Mouse (Mus musculus): Measurements from ENCODE around the gene Galnt13.
"Not testable (repeated sequence)": the region's sequence is repeated elsewhere in the genome, so short reads cannot be mapped to it uniquely, and the experiment has no call there.

The Galnt13 gene

DNA sequence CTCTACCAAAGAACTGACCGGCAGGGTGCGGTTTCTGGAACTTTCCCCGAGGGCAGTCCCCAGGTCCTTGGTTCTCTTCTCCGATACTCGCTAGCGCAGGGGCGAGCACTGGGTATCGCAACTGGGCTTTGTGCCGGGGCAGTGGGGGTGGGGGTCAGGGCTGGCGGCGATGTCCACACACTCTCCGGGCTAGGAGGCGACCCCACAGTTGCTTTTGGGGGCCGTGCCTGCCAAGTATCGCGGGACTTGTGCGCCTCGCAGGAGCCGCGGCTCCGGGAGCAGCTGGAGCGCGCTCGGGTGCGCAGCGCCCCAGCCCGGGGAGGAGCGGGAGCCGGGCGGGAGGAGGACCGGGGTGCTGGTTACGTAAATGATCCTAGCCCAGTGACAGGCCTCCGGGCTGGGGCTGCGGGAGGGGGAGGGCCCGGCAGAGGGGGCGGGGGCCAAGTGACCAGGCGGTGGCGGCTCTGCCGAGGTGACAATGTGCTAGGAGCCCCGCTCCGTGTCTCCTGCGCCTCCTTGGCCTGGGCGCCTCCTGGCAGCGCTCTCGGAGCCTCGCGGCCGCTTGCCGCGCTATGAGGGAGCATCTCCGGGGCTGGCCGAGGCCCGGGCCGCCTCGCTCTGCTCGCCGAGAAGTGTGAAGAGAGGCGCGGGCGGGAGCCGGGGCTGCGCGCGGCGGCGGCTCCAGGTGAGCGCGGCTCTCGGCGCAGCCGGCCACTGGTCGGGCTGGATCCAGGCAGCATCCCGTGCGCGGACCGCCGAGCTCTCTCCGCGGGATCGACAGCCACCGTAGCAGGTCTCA, at the start of gene Galnt13:
TSS of gene Galnt13 (plus strand) at position 381 of the 799 bp plus-strand sequence.
- DNase-seq (ENCODE audit: low read depth, low spot score), result peak; percentile 79

DNA sequence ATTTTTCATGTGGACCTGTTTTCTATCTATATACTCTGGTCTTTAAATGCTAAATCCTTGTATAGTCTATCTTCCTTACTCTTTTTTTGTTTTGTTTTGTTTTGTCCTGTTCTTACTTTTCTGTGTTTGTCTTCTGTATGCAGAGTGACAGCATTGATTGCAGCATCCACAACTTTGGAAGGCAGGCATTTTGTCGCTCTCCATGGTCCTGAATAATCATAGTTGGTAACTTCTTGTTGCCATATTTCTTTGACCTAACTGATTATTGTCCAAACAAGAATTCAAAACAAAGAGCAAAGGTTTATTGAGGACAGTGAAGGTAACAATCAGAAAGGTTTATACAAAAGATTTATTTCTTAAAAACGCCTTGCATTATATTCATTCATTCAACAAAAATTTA, 5.1 kb upstream of the Galnt13 start:
- DNase-seq (ENCODE audit: low read depth, low spot score), result peak; percentile 34

DNA sequence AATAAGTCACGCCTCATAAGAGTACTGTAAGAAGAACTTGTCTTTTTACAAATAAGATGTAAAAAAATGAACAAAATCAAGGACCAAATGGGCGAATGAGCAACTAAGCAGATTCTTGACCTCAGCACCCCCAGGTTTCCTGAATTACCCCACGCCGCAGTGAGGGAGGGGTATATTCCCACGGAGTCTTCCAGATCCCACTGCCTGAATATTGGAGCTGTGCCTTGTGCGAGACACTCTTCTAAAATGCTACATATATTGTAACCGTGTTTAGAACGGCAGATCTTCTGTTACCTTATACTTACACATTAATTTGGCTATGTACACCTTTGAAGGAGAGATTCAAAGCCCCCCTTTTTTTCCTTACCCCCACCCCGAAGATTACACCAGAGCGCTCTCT, 737 bp upstream of the Galnt13 start:
- no peak for DNase-seq (ENCODE audit: low read depth, low spot score)

DNA sequence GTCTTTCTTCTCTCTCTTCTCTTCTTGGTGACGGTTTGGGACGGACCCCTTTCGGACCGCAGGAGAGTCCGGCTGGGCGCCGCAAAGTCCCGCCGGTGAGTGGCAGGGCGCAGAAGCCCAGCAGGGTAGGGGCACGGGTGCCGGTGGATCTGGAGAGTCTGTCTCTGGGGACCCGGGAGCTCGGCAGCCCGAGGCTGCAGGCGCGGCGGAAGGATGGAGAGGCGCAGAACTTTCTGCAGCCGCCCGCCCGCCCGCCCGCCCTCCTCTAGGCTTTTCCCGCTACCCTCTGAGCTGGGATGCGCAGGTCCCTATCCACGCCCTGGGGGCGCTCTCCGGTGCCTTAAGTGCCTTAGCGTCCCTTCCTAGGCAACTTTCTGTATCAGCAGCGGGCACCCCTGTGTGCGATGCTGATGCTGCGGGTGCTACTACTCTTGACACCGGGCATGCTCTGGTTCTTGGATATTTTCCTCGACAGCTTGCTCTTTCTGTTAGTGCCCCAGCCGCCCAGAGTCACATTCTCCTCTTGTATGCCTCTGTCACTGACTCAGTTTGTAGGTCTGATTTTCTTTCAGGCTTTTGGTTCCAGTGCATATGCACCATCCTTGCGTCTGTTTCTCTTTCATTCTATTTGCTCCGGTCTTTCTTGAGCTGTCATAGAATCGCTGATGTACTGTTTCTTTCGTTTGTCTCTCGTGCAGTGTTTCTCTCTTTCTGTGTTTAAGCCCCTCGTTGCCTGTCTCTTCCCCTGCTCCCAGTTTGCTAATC, 801 bp downstream of the Galnt13 start:
- peak; percentile 65 for DNase-seq (ENCODE audit: low read depth, low spot score)

DNA sequence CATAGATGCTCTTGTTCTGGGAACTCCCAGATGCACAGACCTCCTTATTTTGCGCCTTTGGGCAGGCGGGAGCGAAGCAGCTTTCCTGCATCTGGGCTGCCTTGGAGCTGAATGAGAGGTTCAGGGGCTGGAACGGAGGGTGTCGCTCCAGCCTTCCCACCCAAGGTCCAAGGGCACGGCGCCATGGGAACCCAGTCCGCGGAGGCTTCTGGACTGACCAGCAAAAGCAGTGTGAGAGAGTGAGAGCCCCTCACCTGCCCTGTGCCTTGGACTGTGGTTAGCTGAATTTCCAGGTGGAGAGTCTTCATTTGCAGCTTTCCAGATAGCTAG, 1.3 kb downstream of the Galnt13 start:
- no peak for DNase-seq (ENCODE audit: low read depth, low spot score)

DNA sequence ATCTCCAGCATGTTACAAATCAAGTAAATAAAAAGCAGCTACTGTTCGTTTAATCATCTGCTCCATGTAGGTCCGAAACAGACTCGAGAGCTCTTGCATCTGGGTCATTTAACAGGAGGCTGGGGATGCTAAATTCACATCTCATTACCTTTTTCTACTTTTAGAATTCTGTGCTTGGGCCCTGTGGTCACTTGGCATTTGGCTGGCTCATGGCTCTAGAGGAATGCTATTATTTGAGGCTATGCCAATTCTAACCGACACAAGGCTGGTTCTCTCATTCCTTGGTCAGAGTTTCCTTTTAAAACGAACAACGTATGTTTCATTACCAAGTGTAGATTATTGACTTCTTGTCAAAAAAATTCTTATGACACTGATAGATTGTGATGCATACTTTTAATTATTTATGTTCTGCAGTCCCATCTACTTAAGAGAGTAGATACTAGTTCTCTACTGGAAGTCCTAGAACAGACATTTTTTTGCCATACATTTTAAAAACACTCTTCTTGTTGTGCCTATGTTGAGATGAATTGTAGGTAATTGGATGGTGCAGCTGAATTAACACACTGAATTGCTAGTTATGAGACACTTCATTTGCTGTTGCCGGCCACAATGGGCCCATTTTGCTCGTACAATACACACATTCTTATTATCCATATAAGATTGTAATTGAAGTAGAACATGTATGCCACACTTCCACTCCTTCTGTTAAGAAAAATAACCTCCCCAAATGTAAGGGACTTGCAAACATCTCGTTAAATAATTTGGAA, 6.8 kb downstream of the Galnt13 start:
- DNase-seq (ENCODE audit: low read depth, low spot score), result no peak

DNA sequence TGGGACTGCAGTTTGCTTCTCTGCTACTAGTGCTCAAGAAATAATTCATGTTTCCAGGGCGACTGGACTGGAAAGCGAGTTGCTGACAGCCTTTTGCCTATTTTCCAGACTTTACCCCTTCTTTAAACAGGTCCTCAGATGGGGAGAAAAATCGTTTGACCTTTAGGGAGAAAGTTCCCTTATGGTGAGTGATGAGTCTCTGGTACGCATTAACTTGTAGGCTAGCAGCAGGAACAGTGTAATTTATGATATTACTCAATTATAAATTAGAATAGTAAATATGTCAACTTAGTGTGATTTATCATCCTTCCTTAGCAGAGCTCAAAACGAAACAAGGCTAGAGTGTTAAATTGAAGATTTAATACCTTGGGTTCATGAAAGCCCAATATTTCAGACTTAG, 47.3 kb downstream of the Galnt13 start:
- DNase-seq (ENCODE audit: low read depth, low spot score), result no peak

DNA sequence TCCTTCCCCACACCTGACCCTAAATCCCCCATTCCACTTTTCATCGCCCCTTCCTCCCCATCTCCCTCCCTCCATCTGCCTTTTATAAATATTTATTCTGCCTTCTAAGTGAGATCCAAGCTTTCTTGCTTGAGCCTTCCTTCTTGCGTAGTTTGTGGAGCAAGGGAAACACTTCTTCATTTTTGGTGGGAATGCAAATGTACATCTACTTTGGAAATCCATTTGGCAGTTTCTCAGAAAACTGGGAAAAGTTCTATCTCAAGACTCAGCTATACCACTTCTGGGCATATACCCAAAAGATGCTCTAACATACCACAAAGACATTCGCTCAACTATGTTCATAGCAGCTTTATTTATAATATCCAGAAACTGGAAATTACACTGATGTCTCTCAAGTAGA, 86.9 kb downstream of the Galnt13 start:
- DNase-seq (ENCODE audit: low read depth, low spot score), result no peak

DNA sequence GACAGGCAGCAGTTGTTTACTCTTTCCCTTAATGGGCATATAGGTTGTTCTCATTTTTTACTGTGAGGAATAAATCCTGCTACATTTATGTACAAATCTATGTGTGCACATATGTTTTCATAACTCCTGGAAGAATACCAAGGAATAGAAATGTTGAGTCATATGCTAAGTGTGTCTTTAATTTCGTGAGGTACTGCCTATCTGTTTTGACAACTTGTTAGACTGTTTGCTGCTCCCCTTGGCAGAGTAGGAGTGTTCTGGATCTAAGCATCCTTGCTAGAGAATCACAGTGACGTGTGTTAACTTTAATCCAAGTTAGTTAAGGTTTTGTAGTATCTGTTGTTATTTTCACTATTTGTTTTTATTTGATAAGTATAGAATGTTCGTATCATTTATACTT, 91.0 kb downstream of the Galnt13 start:
- no peak for DNase-seq (ENCODE audit: low read depth, low spot score)

DNA sequence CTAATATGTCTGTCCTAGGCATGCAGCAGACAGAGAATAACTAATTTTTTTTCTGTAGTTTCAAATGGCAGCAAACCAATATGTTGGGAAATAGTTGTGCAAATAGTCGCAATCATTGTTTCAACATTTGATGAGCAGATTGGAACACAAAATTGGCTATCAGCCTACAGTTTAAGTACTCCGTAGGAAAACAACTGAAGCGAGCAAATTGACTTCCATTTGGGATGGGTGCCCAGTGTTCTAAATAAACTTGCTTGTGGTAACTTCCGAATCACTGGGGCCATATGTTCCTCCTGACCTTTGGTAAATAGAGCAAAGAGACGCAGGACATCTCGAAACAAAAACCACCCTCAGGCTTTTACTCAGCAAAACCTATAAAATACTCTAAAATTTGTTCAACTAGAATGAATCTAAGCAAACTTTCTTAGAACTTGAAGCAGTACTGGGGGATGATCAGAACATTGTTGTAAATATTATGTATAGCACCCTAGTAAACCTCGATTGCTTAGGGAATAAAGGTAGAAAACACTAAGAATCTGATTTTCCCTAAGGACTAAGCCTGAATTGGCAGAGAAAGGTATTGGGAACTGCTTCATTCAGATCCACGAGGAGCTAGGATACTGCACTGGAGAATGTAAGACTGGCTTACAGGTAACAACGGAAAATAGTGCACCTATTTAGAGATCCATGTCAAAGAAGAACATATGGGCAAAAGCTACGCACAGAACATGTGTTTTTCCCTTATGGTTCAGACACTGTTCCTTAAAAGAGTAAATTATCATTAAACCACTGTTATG, 122.4 kb downstream of the Galnt13 start:
- no peak for DNase-seq (ENCODE audit: low read depth, low spot score)

DNA sequence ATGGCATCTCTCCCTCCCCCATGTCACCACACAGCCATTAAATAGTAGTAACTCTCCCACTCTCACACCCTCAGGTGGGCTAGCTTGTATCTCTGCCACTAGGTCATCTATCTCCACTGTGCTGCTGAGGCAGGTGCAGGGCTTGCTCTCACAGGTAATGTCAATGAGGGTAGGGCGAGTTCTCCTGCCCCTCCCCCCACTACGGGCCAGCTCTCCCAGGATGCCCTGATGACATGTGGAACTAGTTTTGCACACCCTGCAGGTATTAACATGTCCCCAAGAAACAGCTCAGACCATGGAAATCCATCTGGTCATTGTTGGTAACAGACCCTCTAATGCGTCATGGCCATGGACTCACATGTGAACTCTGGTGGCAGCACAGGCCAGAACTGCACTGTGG, 129.0 kb downstream of the Galnt13 start:
- no peak for DNase-seq (ENCODE audit: low read depth, low spot score)

DNA sequence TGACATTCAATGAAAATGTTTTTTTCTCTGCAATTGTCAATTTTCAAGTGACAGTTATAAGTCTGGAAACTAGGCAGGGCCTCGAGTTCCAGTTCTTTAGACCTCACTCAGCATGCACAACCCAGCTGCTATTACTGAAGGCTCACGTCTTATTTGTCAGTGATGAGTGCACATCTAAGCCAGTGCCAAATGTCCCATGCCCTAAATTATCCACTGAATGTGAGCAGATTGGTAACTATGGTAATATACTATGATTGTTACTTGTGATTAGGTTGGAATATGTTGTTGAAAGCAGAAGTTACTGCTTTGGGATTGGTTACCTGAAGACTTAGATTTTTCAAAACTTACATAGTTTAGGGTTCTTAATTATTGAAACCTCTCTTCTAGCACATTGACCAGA, 131.1 kb downstream of the Galnt13 start:
- no peak for DNase-seq (ENCODE audit: low read depth, low spot score)

DNA sequence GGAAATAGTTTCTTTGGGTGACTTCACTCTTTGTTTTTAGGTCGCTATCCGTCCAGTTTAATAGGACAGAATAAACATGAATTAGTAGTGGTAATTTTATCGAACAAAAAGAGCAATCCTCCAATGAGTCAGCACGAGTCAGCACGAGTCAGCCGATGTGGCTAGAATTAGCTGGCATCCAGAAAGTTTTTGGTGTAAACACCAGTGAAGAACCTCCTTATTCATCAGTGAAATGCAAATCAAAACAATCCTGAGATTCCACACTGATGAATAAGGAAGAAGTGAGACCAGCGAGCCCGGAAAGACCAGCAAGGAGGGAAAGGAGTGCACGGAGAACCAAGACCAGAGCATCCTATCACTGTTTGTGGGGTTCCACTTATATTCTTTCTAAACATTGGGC, 131.5 kb downstream of the Galnt13 start:
- DNase-seq (ENCODE audit: low read depth, low spot score), result no peak

DNA sequence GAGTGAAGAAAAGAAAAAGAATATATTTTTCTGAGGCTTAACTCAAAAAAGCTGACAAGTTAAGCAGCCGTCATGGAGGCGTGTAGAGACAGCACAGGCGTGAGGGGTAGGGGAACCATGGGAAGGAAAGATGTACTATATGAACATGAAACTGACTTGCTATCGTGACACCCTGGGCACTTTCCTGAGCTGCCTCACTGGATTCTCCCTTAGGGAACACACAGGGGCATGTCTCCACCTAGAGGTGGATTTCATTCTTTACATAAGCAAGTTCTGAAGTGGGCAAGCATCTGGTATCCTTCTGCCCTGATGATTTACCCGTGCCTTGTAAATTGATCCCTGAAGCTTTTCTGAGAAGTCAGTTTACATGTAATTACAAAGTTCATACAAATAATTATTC, 277.7 kb downstream of the Galnt13 start:
- not testable (repeated sequence) for DNase-seq (ENCODE audit: low read depth, low spot score)

DNA sequence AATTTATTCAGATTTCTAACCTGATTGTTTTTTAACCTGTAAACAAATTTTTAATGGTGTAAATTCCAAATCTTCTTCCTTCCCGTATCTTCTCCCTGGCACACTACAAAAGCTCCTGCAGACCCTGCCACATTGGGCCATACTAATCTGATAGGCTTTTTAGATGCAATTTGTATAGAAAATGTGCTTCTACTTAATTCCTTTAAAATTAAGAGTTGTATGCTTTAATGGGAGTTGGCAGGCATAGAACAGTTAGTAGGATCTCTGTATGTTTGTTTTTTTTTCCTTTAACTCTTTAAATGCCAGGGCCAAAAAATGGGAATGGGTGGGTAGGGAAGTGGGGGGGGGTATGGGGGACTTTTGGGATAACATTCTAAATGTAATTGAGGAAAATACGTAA, 315.1 kb downstream of the Galnt13 start:
- no peak for DNase-seq (ENCODE audit: low read depth, low spot score)

DNA sequence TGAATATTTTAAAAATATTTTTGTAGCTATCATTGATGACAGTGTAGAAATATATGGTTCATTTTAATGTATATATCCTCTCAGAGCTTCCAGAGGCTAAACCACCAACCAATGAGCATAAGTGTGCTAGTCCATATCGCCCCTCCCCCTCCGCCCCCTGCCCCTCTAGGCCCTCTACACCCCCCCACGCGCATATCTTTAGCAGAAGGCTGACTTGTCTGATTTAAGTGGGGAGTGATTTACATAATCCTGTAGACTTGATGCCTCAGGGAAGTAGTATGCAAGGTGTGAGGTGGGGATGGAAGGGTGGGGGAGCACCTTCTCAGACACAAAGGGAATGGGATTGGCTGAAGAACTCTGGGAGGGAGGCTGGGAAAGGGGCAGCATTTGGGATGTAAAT, 323.7 kb downstream of the Galnt13 start:
- DNase-seq (ENCODE audit: low read depth, low spot score), result peak; percentile 5

DNA sequence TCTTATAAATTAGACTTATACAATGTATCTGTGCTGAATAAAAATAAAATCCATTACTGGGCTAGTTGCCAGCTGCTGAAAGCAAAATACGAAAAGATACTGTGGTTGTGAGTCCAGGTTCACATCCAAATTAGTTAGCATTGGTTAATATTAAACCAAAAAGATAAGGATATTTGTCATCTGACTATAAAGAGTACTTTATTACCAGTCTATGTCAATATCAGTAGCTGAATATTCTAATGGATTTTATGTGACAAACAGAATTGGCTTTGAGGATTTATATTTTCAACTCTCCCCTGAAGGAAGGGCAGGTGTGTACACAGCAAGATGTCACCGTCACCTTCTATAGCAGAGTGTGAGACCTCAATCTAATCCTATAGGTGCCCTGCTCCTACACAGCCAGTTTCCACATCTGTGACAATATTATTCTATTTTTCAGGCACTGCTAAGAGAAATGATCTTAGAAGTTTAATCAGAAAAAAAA, 342.7 kb downstream of the Galnt13 start:
- no peak for DNase-seq (ENCODE audit: low read depth, low spot score)

DNA sequence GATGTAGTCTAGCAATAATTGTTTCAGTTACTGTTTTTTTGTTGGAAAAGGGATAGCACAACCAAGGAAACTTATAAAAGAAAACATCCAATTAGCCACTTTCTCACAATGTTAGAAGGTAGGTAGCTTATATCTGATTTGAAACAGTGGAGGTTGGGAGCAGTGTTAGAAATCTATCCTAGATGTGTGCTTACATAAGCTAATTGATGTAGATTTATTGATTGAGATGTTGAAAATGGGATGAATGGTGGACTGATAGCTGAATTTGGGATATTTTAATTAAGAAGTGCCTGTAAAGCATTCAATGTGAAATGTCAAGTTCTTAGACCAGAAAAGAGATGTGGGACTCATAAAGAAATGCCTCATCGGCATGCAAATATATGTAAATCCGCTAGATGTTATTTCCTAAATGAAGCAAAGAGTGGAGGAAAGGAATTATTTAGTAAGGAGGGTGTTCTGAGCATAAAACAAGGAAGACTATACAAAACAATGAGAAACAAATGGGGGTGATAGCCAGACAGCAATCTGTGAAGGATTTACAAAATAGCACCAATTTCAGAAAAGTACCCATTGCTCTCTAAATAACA, 377.6 kb downstream of the Galnt13 start:
- DNase-seq (ENCODE audit: low read depth, low spot score), result no peak

DNA sequence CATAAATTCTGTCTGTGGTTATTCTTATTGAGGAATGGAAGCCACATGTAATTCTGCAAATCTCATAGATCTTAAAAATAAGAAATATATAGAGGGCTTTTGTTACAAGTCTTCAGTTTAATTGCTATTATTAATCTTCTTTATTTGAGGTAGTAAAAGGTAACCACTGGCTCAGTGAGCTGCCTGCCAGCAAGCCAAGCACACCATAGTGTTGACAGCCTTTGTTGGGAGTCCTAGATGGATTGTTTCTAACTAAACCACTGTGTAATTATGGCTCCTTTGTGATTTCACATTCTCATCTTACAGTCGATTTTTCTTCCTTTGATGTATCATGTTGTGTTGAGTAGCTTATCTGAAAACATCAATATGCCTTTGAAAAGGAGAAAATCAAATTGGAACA, 405.1 kb downstream of the Galnt13 start:
- DNase-seq (ENCODE audit: low read depth, low spot score), result no peak

DNA sequence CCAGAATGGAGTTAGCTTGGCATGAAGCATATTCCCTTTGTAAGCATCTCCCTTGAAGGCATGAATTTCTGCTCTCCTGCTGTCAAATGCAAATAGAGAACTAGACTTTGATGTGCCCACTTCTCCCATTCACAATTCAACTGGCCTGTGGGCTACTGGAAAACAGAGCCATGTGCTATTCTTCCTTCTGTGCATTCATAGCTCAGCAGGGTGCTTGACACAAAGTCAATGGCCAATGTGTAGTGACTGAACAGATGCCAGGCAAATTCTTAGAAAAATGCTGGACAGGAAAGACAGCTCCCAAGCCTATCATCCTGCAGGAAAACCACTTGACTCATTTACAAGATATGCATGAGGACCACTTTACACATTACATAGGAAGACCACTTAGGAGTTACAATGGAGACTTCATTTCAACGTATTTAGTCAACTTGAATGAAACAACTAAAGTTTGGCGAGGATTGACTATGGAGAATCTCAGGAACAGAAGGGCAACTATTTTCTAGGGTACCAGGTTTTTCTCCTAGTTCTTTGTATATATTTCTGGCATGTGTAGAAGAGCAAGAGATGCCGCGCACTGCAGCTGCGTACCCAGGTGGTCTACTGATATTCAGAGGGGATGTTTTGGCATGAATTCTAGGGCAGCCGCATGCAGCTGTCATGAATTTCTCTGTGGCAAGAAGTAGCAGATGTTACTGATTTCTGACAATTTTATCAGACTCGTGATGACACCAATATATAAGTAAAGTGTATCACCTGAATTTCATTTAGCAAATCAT, 470.4 kb downstream of the Galnt13 start:
- peak; percentile 7 for DNase-seq (ENCODE audit: low read depth, low spot score)

All from R1 (cell line).